Mouse (Mus musculus): ENCODE results near the gene Gm49416. TPM values are rescaled to one million over a fixed set of nuclear protein-coding genes. Genes with fewer than 3 reads are reported as not detected.

The Gm49416 gene
- polyA plus RNA-seq, 1 experiment: 0.61 TPM

GRCm38 (mm10) chr19:8872266-8872840, 16.4 kb upstream of the Gm49416 start:
- TF ChIP-seq MYOG (IDR thresholded peaks at IDR 0.05; ENCODE audit: control insufficient read depth, extremely low read depth, insufficient read length) (no peak), CTCF (IDR thresholded peaks at IDR 0.05; ENCODE audit: control insufficient read depth, insufficient read depth, insufficient read length) (no peak), MAX (IDR thresholded peaks at IDR 0.05) (no peak), MYOD1 (IDR thresholded peaks at IDR 0.05; ENCODE audit: control insufficient read depth, insufficient read length, low read depth) (no peak), FOSL1 (IDR thresholded peaks at IDR 0.05; ENCODE audit: insufficient read depth, low read length, poor library complexity, severe bottlenecking) (no peak), CEBPB (IDR thresholded peaks at IDR 0.05; ENCODE audit: low read depth) (no peak), USF1 (IDR thresholded peaks at IDR 0.05; ENCODE audit: low read depth) (no peak)
- H3K79me2 ChIP-seq (ENCODE audit: control insufficient read depth, insufficient read depth): peaks cover 23% of the 10 kb centered on the region
- H3K4me3 ChIP-seq (ENCODE audit: insufficient read depth, poor library complexity, severe bottlenecking): peak overlapping the region; percentile 84
- peak overlapping the region; percentile 98 for H3ac ChIP-seq (ENCODE audit: control insufficient read depth, insufficient read length, low read depth)
- peaks cover 11% of the 10 kb centered on the region for H3K79me3 ChIP-seq (ENCODE audit: low read depth)
- H3K36me3 ChIP-seq (ENCODE audit: control insufficient read depth, insufficient read depth): peaks cover 36% of the 10 kb centered on the region
- H3K27me3 ChIP-seq (ENCODE audit: control insufficient read depth, insufficient read depth, insufficient read length): no peaks in the 10 kb centered on the region

GRCm38 (mm10) chr19:8875031-8875430, 13.7 kb upstream of the Gm49416 start:
- Histone ChIP-seq H3K27me3 (ENCODE audit: control insufficient read depth, insufficient read depth, insufficient read length) (no peaks in the 10 kb centered on the region), H3K79me3 (ENCODE audit: low read depth) (peaks cover 11% of the 10 kb centered on the region), H3K4me3 (ENCODE audit: insufficient read depth, poor library complexity, severe bottlenecking) (no peak overlapping the region), H3K36me3 (ENCODE audit: control insufficient read depth, insufficient read depth) (peaks cover 42% of the 10 kb centered on the region), H3ac (ENCODE audit: control insufficient read depth, insufficient read length, low read depth) (no peak overlapping the region), H3K79me2 (ENCODE audit: control insufficient read depth, insufficient read depth) (peaks cover 23% of the 10 kb centered on the region)
- TF ChIP-seq USF1 (IDR thresholded peaks at IDR 0.05; ENCODE audit: low read depth): no peak
- TF ChIP-seq MYOG (IDR thresholded peaks at IDR 0.05; ENCODE audit: control insufficient read depth, extremely low read depth, insufficient read length): no peak
- TF ChIP-seq MAX (IDR thresholded peaks at IDR 0.05): no peak
- no peak for TF ChIP-seq FOSL1 (IDR thresholded peaks at IDR 0.05; ENCODE audit: insufficient read depth, low read length, poor library complexity, severe bottlenecking)
- TF ChIP-seq MYOD1 (IDR thresholded peaks at IDR 0.05; ENCODE audit: control insufficient read depth, insufficient read length, low read depth): no peak
- no peak for TF ChIP-seq CEBPB (IDR thresholded peaks at IDR 0.05; ENCODE audit: low read depth)

GRCm38 (mm10) chr19:8880311-8881033, 8.3 kb upstream of the Gm49416 start, which contains the start of gene Uqcc3:
TSS of gene Uqcc3 (minus strand) at chr19:8880923.
- Histone ChIP-seq H3K27me3 (ENCODE audit: control insufficient read depth, insufficient read depth, insufficient read length) (no peaks in the 10 kb centered on the region), H3ac (ENCODE audit: control insufficient read depth, insufficient read length, low read depth) (peak within 1 kb of the TSS; percentile 88), H3K79me3 (ENCODE audit: low read depth) (no peaks in the 10 kb centered on the region), H3K79me2 (ENCODE audit: control insufficient read depth, insufficient read depth) (no peaks in the 10 kb centered on the region), H3K36me3 (ENCODE audit: control insufficient read depth, insufficient read depth) (peaks cover 17% of the 10 kb centered on the region), H3K4me3 (ENCODE audit: insufficient read depth, poor library complexity, severe bottlenecking) (peak within 1 kb of the TSS; percentile 57)
- TF ChIP-seq USF1 (IDR thresholded peaks at IDR 0.05; ENCODE audit: low read depth): peak; percentile 68
- peak; percentile 96 for TF ChIP-seq MAX (IDR thresholded peaks at IDR 0.05)
- no peak for TF ChIP-seq CTCF (IDR thresholded peaks at IDR 0.05; ENCODE audit: control insufficient read depth, insufficient read depth, insufficient read length)
- TF ChIP-seq CEBPB (IDR thresholded peaks at IDR 0.05; ENCODE audit: low read depth): no peak

- H3ac ChIP-seq (ENCODE audit: control insufficient read depth, insufficient read length, low read depth): peak overlapping the region; percentile 26
- no peaks in the 10 kb centered on the region for H3K79me3 ChIP-seq (ENCODE audit: low read depth)
- TF ChIP-seq USF1 (IDR thresholded peaks at IDR 0.05; ENCODE audit: low read depth): no peak
- TF ChIP-seq CTCF (IDR thresholded peaks at IDR 0.05; ENCODE audit: control insufficient read depth, insufficient read depth, insufficient read length): no peak
- no peaks in the 10 kb centered on the region for H3K27me3 ChIP-seq (ENCODE audit: control insufficient read depth, insufficient read depth, insufficient read length)
- peak overlapping the region; percentile 57 for H3K4me3 ChIP-seq (ENCODE audit: insufficient read depth, poor library complexity, severe bottlenecking)
- no peaks in the 10 kb centered on the region for H3K79me2 ChIP-seq (ENCODE audit: control insufficient read depth, insufficient read depth)
- peaks cover 11% of the 10 kb centered on the region for H3K36me3 ChIP-seq (ENCODE audit: control insufficient read depth, insufficient read depth)
Measured at GRCm38 (mm10) chr19:8881034-8881392, 7.7 kb upstream of the Gm49416 start.

GRCm38 (mm10) chr19:8883616-8884015, 5.1 kb upstream of the Gm49416 start, which contains the start of the genes Lbhd1 and Gm49403:
TSS of gene Lbhd1 (plus strand) at chr19:8883732.
TSS of gene Gm49403 (plus strand) at chr19:8883930.
- peaks cover 15% of the 10 kb centered on the region for H3K79me2 ChIP-seq (ENCODE audit: control insufficient read depth, insufficient read depth)
- H3K27me3 ChIP-seq (ENCODE audit: control insufficient read depth, insufficient read depth, insufficient read length): no peaks in the 10 kb centered on the region
- no peak within 1 kb of the TSS for H3ac ChIP-seq (ENCODE audit: control insufficient read depth, insufficient read length, low read depth)
- no peak for TF ChIP-seq CEBPB (IDR thresholded peaks at IDR 0.05; ENCODE audit: low read depth)
- H3K79me3 ChIP-seq (ENCODE audit: low read depth): no peaks in the 10 kb centered on the region
- no peak within 1 kb of the TSS for H3K4me3 ChIP-seq (ENCODE audit: insufficient read depth, poor library complexity, severe bottlenecking)
- H3K36me3 ChIP-seq (ENCODE audit: control insufficient read depth, insufficient read depth): peaks cover 7% of the 10 kb centered on the region

- Histone ChIP-seq H3K36me3 (ENCODE audit: control insufficient read depth, insufficient read depth) (peaks cover 28% of the 10 kb centered on the region), H3ac (ENCODE audit: control insufficient read depth, insufficient read length, low read depth) (peak overlapping the region; percentile 18), H3K79me2 (ENCODE audit: control insufficient read depth, insufficient read depth) (peaks cover 43% of the 10 kb centered on the region), H3K79me3 (ENCODE audit: low read depth) (peaks cover 16% of the 10 kb centered on the region), H3K27me3 (ENCODE audit: control insufficient read depth, insufficient read depth, insufficient read length) (no peaks in the 10 kb centered on the region), H3K4me3 (ENCODE audit: insufficient read depth, poor library complexity, severe bottlenecking) (peak overlapping the region; percentile 76)
- no peak for TF ChIP-seq MYOG (IDR thresholded peaks at IDR 0.05; ENCODE audit: control insufficient read depth, extremely low read depth, insufficient read length)
- no peak for TF ChIP-seq CEBPB (IDR thresholded peaks at IDR 0.05; ENCODE audit: low read depth)
- TF ChIP-seq FOSL1 (IDR thresholded peaks at IDR 0.05; ENCODE audit: insufficient read depth, low read length, poor library complexity, severe bottlenecking): no peak
Measured at GRCm38 (mm10) chr19:8886916-8887584, 1.7 kb upstream of the Gm49416 start.

All from C2C12 (cell line).